Mouse (Mus musculus) monocyte, adult 5-6 weeks (primary cell): ENCODE measurements around the gene Tex13c3. TPM values are rescaled to one million over a fixed set of nuclear protein-coding genes. Genes with fewer than 3 reads are reported as not detected.
"Not testable (repeated sequence)": the region's sequence is repeated elsewhere in the genome, so short reads cannot be mapped to it uniquely, and the experiment has no call there.

ENCODE experiments used
- ATAC-seq: fragments of 153-309, 156-312 bp; replicated peaks from 2 replicates; pipeline ENCODE4 v1.8.0; 2017; ENCODE audit warnings: mild to moderate bottlenecking; ENCODE audit not compliant: low TSS enrichment, insufficient number of reproducible peaks, severe bottlenecking, poor library complexity, low FRiP score
- total RNA-seq: library from RNA; stranded (forward); fragments of 200-1000, 200-491, 200-594 nt; gene quantifications from 3 replicates; pipeline ENCODE4 v1.2.3, GENCODE M21; 2017

Gene Tex13c3
- not detected in 3 replicates for total RNA-seq

DNA sequence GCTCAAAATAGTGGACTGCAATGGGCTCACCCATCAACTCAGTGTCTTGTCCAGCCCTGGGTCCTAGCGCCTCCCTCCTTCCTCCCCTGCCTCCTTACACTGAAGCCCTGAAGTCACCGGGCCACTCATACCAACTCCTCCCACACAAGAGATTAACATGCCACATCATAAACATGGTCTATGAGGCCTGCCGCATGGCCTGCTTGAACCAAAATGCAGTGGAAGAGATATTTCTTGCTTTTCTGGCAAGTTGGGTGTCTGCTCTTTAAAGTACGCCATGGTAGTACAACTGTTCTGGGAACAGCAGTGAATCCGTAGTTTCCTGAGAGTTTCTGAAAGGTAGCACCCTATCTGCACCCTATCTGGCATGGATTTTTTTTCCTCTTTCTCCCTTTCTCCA, at the start of gene Tex13c3:
TSS of gene Tex13c3 (minus strand) at position 101 of the 400 bp plus-strand sequence.
- not testable (repeated sequence) for ATAC-seq

DNA sequence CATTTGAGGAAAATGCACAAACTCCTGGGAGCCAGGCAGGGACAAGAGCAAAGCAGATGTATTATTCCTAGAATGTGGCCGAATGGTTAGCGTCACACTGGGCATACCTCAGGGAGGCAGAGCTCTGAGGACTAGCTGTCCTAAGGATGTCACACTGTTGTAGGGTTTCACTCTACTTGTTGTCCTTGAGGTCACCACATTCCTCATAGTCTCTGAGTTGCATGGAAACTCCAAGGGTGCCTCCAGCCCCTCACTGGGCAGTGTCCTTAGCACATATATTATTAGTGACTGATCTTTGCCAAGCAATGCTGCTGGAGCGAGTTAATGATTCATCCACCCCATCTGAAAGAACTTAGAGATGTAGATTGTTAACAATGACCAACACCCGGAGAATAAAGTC, 8.6 kb upstream of the Tex13c3 start:
- ATAC-seq: no peak
